Mouse (Mus musculus) hindbrain, postnatal 0 days (tissue): ENCODE results near the gene Klrc3. TPM values are rescaled to one million over a fixed set of nuclear protein-coding genes. Genes with fewer than 3 reads are reported as not detected.
"Not testable (repeated sequence)": the region's sequence is repeated elsewhere in the genome, so short reads cannot be mapped to it uniquely, and the experiment has no call there.

Source experiments
- ATAC-seq: fragments of 200-750 bp; cut with Nextera tagmentation; 2 replicates; pipeline ENCODE4 v1.8.0; 2017; ENCODE audit warnings: mild to moderate bottlenecking, moderate TSS enrichment, moderate library complexity
- DNase-seq: peaks from one replicate; pipeline ENCODE4 v3.0.0-alpha.2; 2015; ENCODE audit warnings: low spot score
- H3K27ac ChIP-seq: fragments of 300-500 bp; sonication (generic); 2 replicates; pipeline ENCODE4 v1.5.1; 2014; ENCODE audit warnings: mild to moderate bottlenecking
- H3K27me3 ChIP-seq: fragments of 300-500 bp; sonication (generic); 2 replicates; pipeline ENCODE4 v1.6.1; 2014; ENCODE audit warnings: low read length, mixed read lengths; ENCODE audit not compliant: insufficient read depth
- H3K36me3 ChIP-seq: fragments of 300-500 bp; sonication (generic); 2 replicates; pipeline ENCODE4 v1.6.1; 2014; ENCODE audit warnings: low read length, mixed read lengths; ENCODE audit not compliant: insufficient read depth
- H3K4me1 ChIP-seq: fragments of 300-500 bp; sonication (generic); 2 replicates; pipeline ENCODE4 v1.6.1; 2014; ENCODE audit warnings: antibody characterized with exemption, low read length, mixed read lengths; ENCODE audit not compliant: insufficient read depth
- H3K4me2 ChIP-seq: fragments of 300-500 bp; sonication (generic); 2 replicates; pipeline ENCODE4 v1.6.1; 2014; ENCODE audit warnings: low read depth, mild to moderate bottlenecking, low read length, moderate library complexity, mixed read lengths
- H3K4me3 ChIP-seq: fragments of 300-500 bp; sonication (generic); 2 replicates; pipeline ENCODE4 v1.5.1; 2014; ENCODE audit warnings: low read length
- H3K9ac ChIP-seq: fragments of 300-500 bp; sonication (generic); replicated peaks from 2 replicates; pipeline ENCODE4 v1.6.1; 2014; ENCODE audit warnings: mild to moderate bottlenecking, low read length, moderate library complexity, mixed read lengths
- H3K9me3 ChIP-seq: fragments of 300-500 bp; sonication (generic); 2 replicates; pipeline ENCODE4 v1.6.1; 2016; ENCODE audit warnings: low read length, mixed read lengths
- CTCF ChIP-seq: IDR thresholded peaks from 2 replicates; pipeline ENCODE4 v1.5.1; 2016; ENCODE audit warnings: antibody characterized with exemption, control low read depth, low read depth
- WGBS: fragments of 180-500 bp; shearing (Covaris S2); extraction: QIAGEN DNeasy Blood & Tissue Kit; methylation state at CpG from one replicate; pipeline ENCODE4 v1.1.7; 2014; 5-methylcytosine and 5-hydroxymethylcytosine counted together
- polyA plus RNA-seq: library from polyadenylated mRNA; unstranded; fragments of >200 nt; fragmentation: Nextera tagmentation; extraction: Ambion mirVana; gene quantifications from 2 replicates; pipeline ENCODE4 v1.2.1, GENCODE M21; 2015
- total RNA-seq: library from RNA; depleted of rRNA; stranded (reverse); fragments of >200 nt; gene quantifications from 2 replicates; pipeline ENCODE4 v1.2.3, GENCODE M21; 2014; rRNA removed

Gene Klrc3
- total RNA-seq (not detected in 2 replicates), polyA plus RNA-seq (not detected in 2 replicates)

DNA sequence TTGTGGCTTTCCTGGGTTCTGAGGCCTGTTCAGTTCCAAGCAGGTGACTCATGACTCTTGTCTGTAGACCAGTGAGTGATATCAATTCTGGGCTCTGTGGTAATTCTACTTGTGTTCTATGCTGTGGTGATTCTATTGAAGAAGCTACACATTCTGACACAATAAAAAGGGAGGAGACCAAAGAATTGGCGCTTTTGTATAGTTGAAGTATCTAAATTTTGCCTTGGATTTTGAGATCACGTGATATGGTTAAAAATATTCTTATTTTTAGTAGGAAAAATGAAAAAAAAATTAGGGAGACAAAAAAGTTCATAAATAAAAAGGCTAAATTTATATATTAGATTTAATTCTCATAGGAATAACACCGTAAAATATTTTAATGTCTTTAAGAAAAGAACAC, at the start of gene Klrc3:
TSS of gene Klrc3 (minus strand) at position 101 of the 400 bp plus-strand sequence.
- WGBS, result 80% methylated on average over 3 of the region's 3 CpGs
- H3K4me2 ChIP-seq, H3K27ac ChIP-seq, H3K4me1 ChIP-seq, H3K36me3 ChIP-seq, ATAC-seq, H3K9me3 ChIP-seq, H3K27me3 ChIP-seq, H3K4me3 ChIP-seq, H3K9ac ChIP-seq, DNase-seq: not testable (repeated sequence)

DNA sequence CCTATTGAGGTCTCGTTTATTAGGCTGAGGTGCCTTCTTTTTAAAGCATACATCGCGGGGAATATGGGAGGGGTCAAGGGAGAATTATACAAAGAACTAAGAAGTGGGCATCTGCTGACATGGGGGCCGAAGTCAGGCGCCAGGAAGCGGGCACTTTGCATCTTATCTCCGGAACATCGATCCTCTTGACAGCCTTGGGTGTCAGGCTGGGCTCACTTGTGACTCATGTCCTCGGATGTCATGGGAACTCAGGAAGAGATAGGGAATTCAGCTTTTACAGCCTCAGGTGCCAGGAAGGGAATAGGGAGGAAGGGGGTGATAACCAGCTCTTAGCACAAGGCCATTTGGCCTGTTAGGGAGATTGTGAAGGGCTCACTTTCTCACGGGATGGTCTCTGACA, 48.3 kb upstream of the Klrc3 start:
- not testable (repeated sequence) for H3K27ac ChIP-seq, DNase-seq, H3K27me3 ChIP-seq, H3K9me3 ChIP-seq, ATAC-seq, H3K4me1 ChIP-seq, H3K4me3 ChIP-seq, H3K4me2 ChIP-seq, H3K9ac ChIP-seq, H3K36me3 ChIP-seq
- WGBS, result 83% methylated on average over 10 of the region's 10 CpGs

DNA sequence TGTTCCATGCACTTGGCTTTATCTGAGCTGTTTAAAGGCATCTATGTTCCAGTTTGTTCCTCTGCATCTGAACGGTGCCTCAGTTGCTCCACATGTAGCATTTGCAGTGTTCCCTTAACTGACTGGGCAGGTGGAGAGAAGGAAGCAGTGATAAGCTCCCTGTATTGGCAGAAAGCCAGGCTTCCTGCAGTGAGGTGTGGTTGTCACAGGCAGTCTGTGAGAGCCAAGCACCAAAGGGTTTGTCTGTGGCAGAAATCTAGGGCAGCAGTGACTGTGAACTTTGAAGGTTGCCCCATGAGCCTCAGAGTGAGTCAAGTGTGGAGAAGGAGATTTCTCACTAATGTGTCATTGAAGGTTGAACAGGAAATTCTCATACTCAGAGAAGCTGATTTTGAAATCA, 37.2 kb upstream of the Klrc3 start:
- Histone ChIP-seq H3K9ac (no peak overlapping the region), H3K4me3 (no peak overlapping the region), H3K9me3 (no peaks in the 10 kb centered on the region), H3K36me3 (no peaks in the 10 kb centered on the region), H3K4me2 (no peak overlapping the region), H3K4me1 (no peaks in the 10 kb centered on the region), H3K27me3 (no peaks in the 10 kb centered on the region), H3K27ac (no peak overlapping the region)
- WGBS, result 69% methylated on average over 1 of the region's 1 CpGs
- no peak for ATAC-seq
- DNase-seq, result peak; percentile 2
- TF ChIP-seq CTCF, result no peak

DNA sequence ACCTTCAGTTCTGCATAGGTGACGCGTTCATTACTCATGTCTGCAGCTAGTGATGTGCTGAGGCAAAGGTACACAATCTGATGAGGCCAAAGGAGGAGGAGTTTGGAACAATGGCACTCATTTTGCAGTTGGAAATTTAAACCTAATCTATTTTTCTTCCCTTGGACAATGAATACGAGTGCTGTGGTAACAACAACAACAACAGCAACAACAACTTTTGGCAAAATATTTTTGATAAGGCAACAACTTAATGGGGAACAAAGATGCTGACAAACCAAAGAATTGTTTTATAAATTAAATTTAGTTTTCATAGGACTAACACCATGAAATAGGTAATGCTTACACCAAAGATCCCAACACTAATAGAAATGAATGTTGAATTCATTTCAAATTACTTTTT, 35.7 kb upstream of the Klrc3 start, which contains the start of gene Klrc1:
TSS of gene Klrc1 (minus strand) at position 101 of the 400 bp plus-strand sequence.
- no peaks in the 10 kb centered on the region for H3K9me3 ChIP-seq
- DNase-seq (no peak), ATAC-seq (no peak)
- H3K27me3 ChIP-seq, result no peaks in the 10 kb centered on the region
- no peak for TF ChIP-seq CTCF
- H3K4me1 ChIP-seq, result no peaks in the 10 kb centered on the region
- H3K27ac ChIP-seq, result no peak within 1 kb of the TSS
- no peak within 1 kb of the TSS for H3K4me2 ChIP-seq
- H3K9ac ChIP-seq, result no peak within 1 kb of the TSS
- WGBS, result 82% methylated on average over 3 of the region's 3 CpGs
- no peaks in the 10 kb centered on the region for H3K36me3 ChIP-seq
- H3K4me3 ChIP-seq, result no peak within 1 kb of the TSS

DNA sequence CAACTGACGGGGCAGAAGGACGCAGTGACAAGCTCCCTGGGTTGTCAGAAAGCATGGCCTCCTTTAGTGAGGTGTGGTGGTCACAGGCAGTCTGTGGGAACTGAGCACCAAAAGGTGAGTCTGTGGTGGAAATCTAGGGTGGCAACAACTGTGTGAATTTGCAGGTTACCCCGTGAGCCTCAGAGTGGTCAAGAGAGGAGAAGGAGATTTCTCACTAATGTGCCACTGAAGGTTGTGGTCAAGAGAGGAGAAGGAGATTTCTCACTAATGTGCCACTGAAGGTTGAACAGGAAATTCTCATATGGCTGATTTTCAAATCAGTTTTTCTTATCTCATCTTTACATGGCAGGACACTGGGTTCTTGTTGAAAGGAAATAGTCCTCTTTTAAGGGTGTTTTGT, 18.2 kb upstream of the Klrc3 start:
- not testable (repeated sequence) for H3K27me3 ChIP-seq, H3K4me1 ChIP-seq, H3K4me3 ChIP-seq, DNase-seq, H3K9ac ChIP-seq, ATAC-seq, H3K27ac ChIP-seq, H3K4me2 ChIP-seq, H3K9me3 ChIP-seq, H3K36me3 ChIP-seq
- no CpG with 5 or more reads among the region's 3 CpGs for WGBS

DNA sequence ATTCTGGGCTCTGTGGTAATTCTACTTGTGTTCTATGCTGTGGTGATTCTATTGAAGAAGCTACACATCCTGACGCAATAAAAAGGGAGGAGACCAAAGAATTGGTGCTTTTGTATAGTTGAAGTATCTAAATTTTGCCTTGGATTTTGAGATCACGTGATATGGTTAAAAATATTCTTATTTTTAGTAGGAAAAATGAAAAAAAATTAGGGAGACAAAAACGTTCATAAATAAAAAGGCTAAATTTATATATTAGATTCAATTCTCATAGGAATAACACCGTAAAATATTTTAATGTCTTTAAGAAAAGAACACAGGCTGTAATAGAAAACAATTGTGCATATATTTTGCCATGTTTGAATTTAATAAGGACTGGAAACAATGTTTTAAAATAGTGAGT, 17.5 kb upstream of the Klrc3 start, which contains the start of gene Klrc2:
TSS of gene Klrc2 (minus strand) at position 101 of the 400 bp plus-strand sequence.
- H3K4me2 ChIP-seq, H3K27ac ChIP-seq, H3K9me3 ChIP-seq, H3K36me3 ChIP-seq, H3K4me1 ChIP-seq, ATAC-seq, H3K9ac ChIP-seq, DNase-seq, H3K4me3 ChIP-seq, H3K27me3 ChIP-seq: not testable (repeated sequence)
- WGBS, result 75% methylated on average over 4 of the region's 4 CpGs

DNA sequence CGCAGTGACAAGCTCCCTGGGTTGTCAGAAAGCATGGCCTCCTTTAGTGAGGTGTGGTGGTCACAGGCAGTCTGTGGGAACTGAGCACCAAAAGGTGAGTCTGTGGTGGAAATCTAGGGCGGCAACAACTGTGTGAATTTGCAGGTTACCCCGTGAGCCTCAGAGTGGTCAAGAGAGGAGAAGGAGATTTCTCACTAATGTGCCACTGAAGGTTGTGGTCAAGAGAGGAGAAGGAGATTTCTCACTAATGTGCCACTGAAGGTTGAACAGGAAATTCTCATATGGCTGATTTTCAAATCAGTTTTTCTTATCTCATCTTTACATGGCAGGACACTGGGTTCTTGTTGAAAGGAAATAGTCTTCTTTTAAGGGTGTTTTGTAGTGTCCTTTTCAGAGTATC, 917 bp upstream of the Klrc3 start:
- DNase-seq, H3K36me3 ChIP-seq, H3K4me3 ChIP-seq, H3K4me1 ChIP-seq, H3K4me2 ChIP-seq, ATAC-seq, H3K27ac ChIP-seq, H3K27me3 ChIP-seq, H3K9me3 ChIP-seq, H3K9ac ChIP-seq: not testable (repeated sequence)
- 90% methylated on average over 2 of the region's 3 CpGs for WGBS

DNA sequence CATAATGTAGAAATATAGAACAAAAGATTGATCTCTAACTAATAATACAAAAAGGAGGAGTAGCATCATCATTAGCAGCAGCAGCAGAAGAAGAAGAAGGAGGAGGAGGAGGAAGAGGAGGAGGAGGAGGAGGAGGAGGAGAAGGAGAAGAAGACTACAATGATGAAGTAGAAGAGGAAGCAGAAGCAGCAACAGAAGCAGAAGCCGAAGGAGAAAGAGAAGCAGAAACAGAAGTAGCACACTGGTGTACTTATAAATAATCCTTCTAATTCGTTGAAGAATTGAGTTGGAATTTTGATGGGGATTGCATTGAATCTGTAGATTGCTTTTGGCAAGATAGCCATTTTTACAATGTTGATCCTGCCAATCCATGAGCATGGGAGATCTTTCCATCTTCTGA, 12.1 kb downstream of the Klrc3 start:
- H3K27ac ChIP-seq, H3K4me1 ChIP-seq, H3K9ac ChIP-seq, H3K36me3 ChIP-seq, ATAC-seq, DNase-seq, H3K4me3 ChIP-seq, H3K27me3 ChIP-seq, H3K9me3 ChIP-seq, H3K4me2 ChIP-seq: not testable (repeated sequence)
- 87% methylated on average over 2 of the region's 2 CpGs for WGBS
